Mouse (Mus musculus): ENCODE results near the gene Tmem117. TPM values are rescaled to one million over a fixed set of nuclear protein-coding genes. Genes with fewer than 3 reads are reported as not detected.

Tmem117 gene
- polyA plus RNA-seq, 1 experiment, result 0.42 TPM

GRCm38 (mm10) chr15:94801462-94801861 is 172.4 kb downstream of the Tmem117 start:
- H3K36me3 ChIP-seq (ENCODE audit: control insufficient read depth, insufficient read depth, low read length), result no peaks in the 10 kb centered on the region
- no peak overlapping the region for H3K27ac ChIP-seq (ENCODE audit: control insufficient read depth, insufficient read depth, low read length)
- H3K4me1 ChIP-seq (replicated peaks; ENCODE audit: control insufficient read depth, insufficient read depth, low read length), result no peaks in the 10 kb centered on the region
- no peak overlapping the region for H3K4me3 ChIP-seq (ENCODE audit: control insufficient read depth, insufficient read depth, low read length)
- no peak for TF ChIP-seq CTCF (IDR thresholded peaks at IDR 0.05; ENCODE audit: borderline replicate concordance, control insufficient read depth, extremely low read depth, insufficient read depth, low read length, poor library complexity)
- no peak for TF ChIP-seq POLR2A (IDR thresholded peaks at IDR 0.05; ENCODE audit: control insufficient read depth, extremely low read depth, insufficient read depth, low read length, poor library complexity)
- 85% methylated on average over 8 of the region's 8 CpGs for WGBS
- no peaks in the 10 kb centered on the region for H3K27me3 ChIP-seq (ENCODE audit: control insufficient read depth, insufficient read depth, low read length)
- DNase-seq, result no peak

- Histone ChIP-seq H3K27me3 (ENCODE audit: control insufficient read depth, insufficient read depth, low read length) (no peaks in the 10 kb centered on the region), H3K27ac (ENCODE audit: control insufficient read depth, insufficient read depth, low read length) (no peak overlapping the region), H3K4me1 (replicated peaks; ENCODE audit: control insufficient read depth, insufficient read depth, low read length) (no peaks in the 10 kb centered on the region), H3K4me3 (ENCODE audit: control insufficient read depth, insufficient read depth, low read length) (no peak overlapping the region), H3K36me3 (ENCODE audit: control insufficient read depth, insufficient read depth, low read length) (no peaks in the 10 kb centered on the region)
- TF ChIP-seq POLR2A (IDR thresholded peaks at IDR 0.05; ENCODE audit: control insufficient read depth, extremely low read depth, insufficient read depth, low read length, poor library complexity), result no peak
- no peak for TF ChIP-seq CTCF (IDR thresholded peaks at IDR 0.05; ENCODE audit: borderline replicate concordance, control insufficient read depth, extremely low read depth, insufficient read depth, low read length, poor library complexity)
- DNase-seq, result no peak
- 87% methylated on average over 17 of the region's 17 CpGs for WGBS
These were observed 173.8 kb downstream of the Tmem117 start for GRCm38 (mm10) chr15:94802820-94803219.

DNA sequence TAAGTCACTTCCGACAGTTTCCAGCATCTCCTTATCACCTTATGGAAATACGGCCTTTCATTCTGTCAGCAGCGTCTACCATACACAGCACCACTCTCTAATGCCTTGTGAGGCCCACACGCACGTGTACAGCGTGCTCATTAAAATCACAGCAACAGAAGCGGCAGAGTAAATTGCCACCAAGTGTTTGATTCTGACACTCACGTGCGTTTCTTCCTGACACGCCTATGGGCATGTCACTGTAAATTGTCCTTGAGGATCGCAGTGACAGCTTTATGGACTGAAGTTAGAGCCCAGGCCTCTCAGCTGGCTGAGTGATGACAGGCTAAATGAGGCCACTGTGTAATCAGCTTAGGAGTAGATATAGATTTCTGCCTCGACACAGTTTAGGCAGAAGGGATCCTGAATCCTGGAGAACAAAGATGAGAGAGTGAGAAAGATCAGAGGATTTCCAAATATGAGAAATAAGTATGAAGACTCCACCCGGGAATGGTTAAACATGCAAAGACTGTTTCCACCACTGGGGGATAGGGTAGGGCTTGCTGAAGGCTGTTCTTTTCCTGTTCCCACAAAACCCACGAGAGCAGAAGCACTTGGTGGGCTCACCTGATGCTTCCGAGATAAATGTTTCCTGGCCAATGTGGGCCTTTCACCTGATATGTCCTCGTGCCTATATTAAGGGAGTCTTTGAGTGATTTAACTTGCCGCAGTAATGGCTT is 174.8 kb downstream of the Tmem117 start:
- H3K36me3 ChIP-seq (ENCODE audit: control insufficient read depth, insufficient read depth, low read length), result no peaks in the 10 kb centered on the region
- H3K27ac ChIP-seq (ENCODE audit: control insufficient read depth, insufficient read depth, low read length), result no peak overlapping the region
- no peak overlapping the region for H3K4me3 ChIP-seq (ENCODE audit: control insufficient read depth, insufficient read depth, low read length)
- TF ChIP-seq POLR2A (IDR thresholded peaks at IDR 0.05; ENCODE audit: control insufficient read depth, extremely low read depth, insufficient read depth, low read length, poor library complexity) (no peak), CTCF (IDR thresholded peaks at IDR 0.05; ENCODE audit: borderline replicate concordance, control insufficient read depth, extremely low read depth, insufficient read depth, low read length, poor library complexity) (no peak)
- 60% methylated on average over 17 of the region's 17 CpGs for WGBS
- DNase-seq, result no peak
- H3K4me1 ChIP-seq (replicated peaks; ENCODE audit: control insufficient read depth, insufficient read depth, low read length), result no peaks in the 10 kb centered on the region
- H3K27me3 ChIP-seq (ENCODE audit: control insufficient read depth, insufficient read depth, low read length), result no peaks in the 10 kb centered on the region

- DNase-seq, result no peak
- Histone ChIP-seq H3K4me3 (ENCODE audit: control insufficient read depth, insufficient read depth, low read length) (no peak overlapping the region), H3K4me1 (replicated peaks; ENCODE audit: control insufficient read depth, insufficient read depth, low read length) (no peaks in the 10 kb centered on the region), H3K27me3 (ENCODE audit: control insufficient read depth, insufficient read depth, low read length) (no peaks in the 10 kb centered on the region), H3K27ac (ENCODE audit: control insufficient read depth, insufficient read depth, low read length) (no peak overlapping the region), H3K36me3 (ENCODE audit: control insufficient read depth, insufficient read depth, low read length) (no peaks in the 10 kb centered on the region)
- WGBS, result 92% methylated on average over 3 of the region's 3 CpGs
- TF ChIP-seq CTCF (IDR thresholded peaks at IDR 0.05; ENCODE audit: borderline replicate concordance, control insufficient read depth, extremely low read depth, insufficient read depth, low read length, poor library complexity) (no peak), POLR2A (IDR thresholded peaks at IDR 0.05; ENCODE audit: control insufficient read depth, extremely low read depth, insufficient read depth, low read length, poor library complexity) (no peak)
These were observed 177.0 kb downstream of the Tmem117 start for GRCm38 (mm10) chr15:94806005-94806404.

GRCm38 (mm10) chr15:94811550-94811949 is 182.5 kb downstream of the Tmem117 start:
- Histone ChIP-seq H3K4me1 (replicated peaks; ENCODE audit: control insufficient read depth, insufficient read depth, low read length) (no peaks in the 10 kb centered on the region), H3K36me3 (ENCODE audit: control insufficient read depth, insufficient read depth, low read length) (no peaks in the 10 kb centered on the region), H3K27ac (ENCODE audit: control insufficient read depth, insufficient read depth, low read length) (no peak overlapping the region), H3K27me3 (ENCODE audit: control insufficient read depth, insufficient read depth, low read length) (no peaks in the 10 kb centered on the region), H3K4me3 (ENCODE audit: control insufficient read depth, insufficient read depth, low read length) (no peak overlapping the region)
- no peak for DNase-seq
- 70% methylated on average over 5 of the region's 5 CpGs for WGBS
- TF ChIP-seq POLR2A (IDR thresholded peaks at IDR 0.05; ENCODE audit: control insufficient read depth, extremely low read depth, insufficient read depth, low read length, poor library complexity) (no peak), CTCF (IDR thresholded peaks at IDR 0.05; ENCODE audit: borderline replicate concordance, control insufficient read depth, extremely low read depth, insufficient read depth, low read length, poor library complexity) (no peak)

- no peak for DNase-seq
- no peak for TF ChIP-seq POLR2A (IDR thresholded peaks at IDR 0.05; ENCODE audit: control insufficient read depth, extremely low read depth, insufficient read depth, low read length, poor library complexity)
- no peak for TF ChIP-seq CTCF (IDR thresholded peaks at IDR 0.05; ENCODE audit: borderline replicate concordance, control insufficient read depth, extremely low read depth, insufficient read depth, low read length, poor library complexity)
- Histone ChIP-seq H3K4me1 (replicated peaks; ENCODE audit: control insufficient read depth, insufficient read depth, low read length) (no peaks in the 10 kb centered on the region), H3K27ac (ENCODE audit: control insufficient read depth, insufficient read depth, low read length) (no peak overlapping the region), H3K4me3 (ENCODE audit: control insufficient read depth, insufficient read depth, low read length) (no peak overlapping the region), H3K36me3 (ENCODE audit: control insufficient read depth, insufficient read depth, low read length) (no peaks in the 10 kb centered on the region), H3K27me3 (ENCODE audit: control insufficient read depth, insufficient read depth, low read length) (no peaks in the 10 kb centered on the region)
- WGBS, result 92% methylated on average over 15 of the region's 15 CpGs
These were observed 185.4 kb downstream of the Tmem117 start for GRCm38 (mm10) chr15:94814213-94815100.
